Mouse (Mus musculus): ENCODE results near the gene Hs2st1.

DNA sequence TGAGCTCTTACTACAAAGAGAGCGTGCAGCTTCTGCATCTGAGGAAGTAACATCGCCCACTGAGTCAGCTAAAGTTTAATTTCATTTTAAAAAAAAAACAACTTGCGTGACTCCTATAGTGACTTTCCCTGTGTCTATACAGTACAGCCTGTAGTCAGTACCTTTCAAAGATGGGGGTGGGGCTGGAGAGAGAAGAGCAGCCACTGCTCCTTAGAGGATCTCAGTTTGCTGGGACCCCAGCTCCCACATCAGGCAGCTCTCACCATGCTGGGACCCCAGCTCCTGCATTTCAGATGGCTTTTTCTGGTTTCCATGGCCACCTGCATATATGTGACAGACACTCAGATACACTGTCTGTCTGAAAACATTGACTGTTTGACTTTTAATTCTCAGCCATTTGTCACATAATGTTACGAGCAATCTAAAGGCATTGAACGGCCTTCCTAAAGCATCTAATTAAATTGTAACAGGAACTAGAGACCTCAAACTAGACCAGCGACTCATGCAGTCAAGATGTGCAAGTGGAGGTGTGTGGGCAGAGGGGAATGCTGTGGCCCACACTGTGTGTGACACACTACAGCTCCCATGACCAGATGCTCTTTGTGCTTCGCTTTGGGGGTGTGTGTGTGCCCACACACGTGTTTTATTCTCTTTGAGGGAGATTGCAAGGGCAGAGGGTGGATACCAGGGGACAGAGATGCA, 19.4 kb upstream of the Hs2st1 start:
- no peak for TF ChIP-seq EP300 (IDR thresholded peaks at IDR 0.05; ENCODE audit: low read length)
- no peak for TF ChIP-seq CTCF (conservative IDR thresholded peaks at IDR 0.05 in 1 of 2, IDR thresholded peaks at IDR 0.05 in 1 of 2; ENCODE audit: low read depth in 2 of 2, low read length in 2 of 2)
- no peak for TF ChIP-seq ZKSCAN1 (IDR thresholded peaks at IDR 0.05; ENCODE audit: borderline replicate concordance, low read depth, low read length)
- no peak for TF ChIP-seq POLR2AphosphoS2 (IDR thresholded peaks at IDR 0.05; ENCODE audit: low read depth, low read length)
- TF ChIP-seq POLR2A (IDR thresholded peaks at IDR 0.05; ENCODE audit: low read depth, low read length) = no peak
- TF ChIP-seq SIN3A (IDR thresholded peaks at IDR 0.05; ENCODE audit: low read length) = no peak
- no peak for TF ChIP-seq MXI1 (IDR thresholded peaks at IDR 0.05; ENCODE audit: low read depth, low read length)
- TF ChIP-seq RCOR1 (conservative IDR thresholded peaks at IDR 0.05; ENCODE audit: low read depth, low read length) = no peak
- TF ChIP-seq NRF1 (IDR thresholded peaks at IDR 0.05; ENCODE audit: low read depth, low read length) = no peak
- no peak for TF ChIP-seq MAX (IDR thresholded peaks at IDR 0.05; ENCODE audit: low read length)
- no peak for TF ChIP-seq TCF12 (IDR thresholded peaks at IDR 0.05; ENCODE audit: low read depth, low read length)
- TF ChIP-seq ZMIZ1 (IDR thresholded peaks at IDR 0.05; ENCODE audit: low read depth, low read length) = no peak

Measured in CH12.LX (cell line).